Mouse (Mus musculus): ENCODE results near the gene Vmn1r11.

Vmn1r11 gene

DNA sequence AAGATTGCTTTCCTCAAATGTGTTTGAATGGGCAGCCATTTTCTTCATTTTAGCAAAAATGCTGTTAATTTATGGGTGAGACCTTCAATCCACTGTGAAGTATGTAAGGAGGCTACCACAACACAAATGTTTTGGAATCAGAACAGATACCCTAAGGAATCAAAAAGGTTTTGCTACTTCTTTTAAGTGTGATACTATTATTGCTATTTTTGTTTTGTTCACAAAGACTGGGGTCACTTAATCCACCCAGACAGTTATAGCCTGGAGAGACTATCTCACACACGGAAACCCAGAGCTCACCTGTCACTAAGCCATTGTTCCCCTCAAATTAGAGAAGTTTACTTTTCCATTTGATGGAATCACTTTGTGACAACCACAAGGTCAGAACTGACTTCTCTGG, at the start of gene Vmn1r11:
Vmn1r11 (plus strand) TSS at position 301 of the 400 bp plus-strand sequence.
- DNase-seq: no peak

DNA sequence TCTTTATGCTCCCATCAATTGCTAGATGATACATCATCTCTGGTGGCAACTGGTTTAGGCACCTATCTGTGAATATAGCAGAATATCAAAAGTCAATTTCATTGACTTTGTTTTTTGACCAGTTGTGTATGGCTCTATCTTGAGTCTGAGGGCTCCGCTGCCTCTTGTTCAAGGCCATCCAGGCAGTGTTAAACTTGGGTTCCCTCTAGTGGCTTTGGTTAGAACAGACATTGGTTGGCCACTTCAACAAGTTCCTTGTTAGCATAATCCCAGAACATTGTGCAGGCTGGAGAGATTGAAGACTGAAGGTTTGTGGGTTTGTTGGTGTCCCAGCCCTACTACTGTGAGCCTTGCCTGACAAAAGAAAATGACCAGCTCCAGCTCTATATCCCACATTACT, 26.9 kb upstream of the Vmn1r11 start:
- DNase-seq: no peak

DNA sequence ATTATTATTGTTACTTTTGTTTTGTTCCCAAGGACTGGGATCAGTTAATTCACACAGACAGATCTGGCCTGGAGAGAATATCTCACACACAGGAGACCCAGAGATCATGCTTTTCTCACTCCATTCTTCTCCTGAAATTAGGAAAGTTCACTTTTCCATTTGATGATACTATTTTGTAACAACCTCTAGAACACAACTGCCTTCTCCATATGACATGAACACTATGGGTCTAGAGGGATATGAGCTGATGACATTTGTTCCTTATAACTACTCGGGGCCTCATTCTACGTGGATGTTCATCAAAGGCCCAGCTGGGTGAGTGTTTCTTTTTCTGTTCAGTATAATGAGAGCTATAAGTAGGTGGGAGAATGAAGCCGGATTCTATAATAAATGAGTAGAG, 24.1 kb upstream of the Vmn1r11 start, which contains the start of gene Vmn1r10:
Vmn1r10 (plus strand) TSS at position 301 of the 400 bp plus-strand sequence.
- DNase-seq: no peak

DNA sequence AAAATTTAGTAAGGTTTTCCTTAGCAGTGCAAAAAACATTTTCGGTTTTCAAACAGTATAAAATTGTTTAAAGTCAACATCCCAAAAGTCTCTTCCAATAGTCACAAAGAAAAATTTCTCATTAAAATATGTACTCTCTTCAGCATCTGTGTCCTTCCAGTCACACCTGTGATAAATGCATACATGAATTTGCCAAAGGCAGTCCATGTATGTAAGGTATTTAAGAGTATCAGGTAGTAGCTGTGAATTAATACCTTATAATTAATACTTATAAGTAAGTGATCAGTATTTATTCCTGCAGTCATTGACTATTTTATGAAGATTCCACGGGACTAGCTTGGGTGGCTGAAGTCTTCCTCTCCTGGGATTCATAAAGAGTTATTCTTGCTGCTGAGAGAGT, 23.4 kb downstream of the Vmn1r11 start, which contains the start of gene Vmn1r12:
Vmn1r12 (plus strand) TSS at position 301 of the 400 bp plus-strand sequence.
- no peak for DNase-seq
